Comparison of ENCODE assay signal across 26 mouse cellular contexts in the genomic region with DNA sequence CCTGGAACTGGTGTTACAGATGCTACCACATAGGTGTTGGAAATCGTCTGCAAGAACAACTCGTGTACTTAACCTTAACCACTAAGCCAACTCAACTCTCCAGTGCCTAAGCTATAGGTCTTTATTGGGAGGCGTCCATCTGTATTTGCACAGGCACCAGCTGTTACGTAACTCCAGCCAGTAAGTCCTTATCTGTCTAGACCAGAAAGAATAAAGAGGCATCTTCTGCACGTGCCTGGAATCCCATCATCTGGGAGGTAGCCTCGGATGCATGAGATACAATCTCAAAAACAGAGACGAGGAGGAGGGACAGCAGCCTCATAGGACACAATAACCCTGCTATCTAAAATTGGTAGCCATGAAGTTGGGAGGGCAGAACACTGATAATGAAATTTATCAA. TPM values are rescaled to one million over a fixed set of nuclear protein-coding genes. Genes with fewer than 3 reads are reported as not detected.
DNase-seq lines count a peak whose midpoint lies in the region; ATAC-seq and TF ChIP-seq lines count a peak whose summit lies in the region.
"Had no signal": no experiment of that assay in that cellular context is flagged by ENCODE, and none has a peak within 500 bp of the region (broad histone marks: within the 10 kb centered on the region; RNA-seq: fewer than 3 reads in every experiment).

No protein-coding gene starts in this region.

- no peak overlapping the region for H3K9ac ChIP-seq in heart, embryonic 11.5 days (ENCODE audit: low read depth, low read length)
- H3K9ac ChIP-seq in liver, embryonic 14.5 days (replicated peaks), result peak overlapping the region; percentile 9
- H3K9ac ChIP-seq: embryonic facial prominence, embryonic 12.5 days; hindbrain, embryonic 14.5 days; intestine, embryonic 15.5 days had no signal

- H3K9me3 ChIP-seq in heart, embryonic 11.5 days (replicated peaks; ENCODE audit: control insufficient read depth, low read length), result no peaks in the 10 kb centered on the region
- H3K9me3 ChIP-seq in liver, embryonic 14.5 days (ENCODE audit: control insufficient read depth, low read length), result no peaks in the 10 kb centered on the region
- H3K9me3 ChIP-seq: embryonic facial prominence, embryonic 12.5 days; heart, embryonic 10.5 days; intestine, embryonic 15.5 days; limb, embryonic 10.5 days had no signal

- DNase-seq in heart, postnatal 14 days, result no peak
- DNase-seq in liver, embryonic 14.5 days (ENCODE audit: low read depth in 3 of 3, low spot score in 3 of 3), result peak; percentile 52 to 70 (median 61)
- DNase-seq in yolk sac, embryonic 10.5 days (ENCODE audit: low spot score), result peak; percentile 40
- no peak for DNase-seq in embryo, embryonic 10.5 days (ENCODE audit: low spot score)
- DNase-seq in layer of hippocampus, adult 18-20 months (ENCODE audit: low spot score in 2 of 2), result no peak
- no peak for DNase-seq in urinary bladder, postnatal 36 days (ENCODE audit: low spot score in 2 of 2)
- DNase-seq: adrenal gland, postnatal 25 days; cerebellum, adult 9-10 months; kidney, postnatal 36 days; layer of hippocampus, adult 9-11 months; lung, adult 2 months; lung, postnatal 36 days; midbrain, embryonic 14.5 days; spleen, adult 18-20 months; thymus, adult 2 months had no signal

- peak; percentile 42; the same call in 1 of the 2 replicates for ATAC-seq in heart, embryonic 11.5 days (replicated peaks; ENCODE audit: insufficient number of reproducible peaks, low FRiP score, low TSS enrichment)
- ATAC-seq in common myeloid progenitor, adult 5-6 weeks (replicated peaks; ENCODE audit: low read depth, poor library complexity, severe bottlenecking), result peak; percentile 54; the same call in 1 of the 2 replicates
- peak; percentile 87 for ATAC-seq in liver, embryonic 14.5 days (ENCODE audit: insufficient read depth)
- ATAC-seq: CD4-positive, CD25-positive, alpha-beta regulatory T cell, adult 4 months; forebrain, embryonic 16.5 days; intestine, embryonic 15.5 days had no signal

- H3K27me3 ChIP-seq in heart, embryonic 11.5 days (ENCODE audit: control insufficient read depth, insufficient read depth, low read length), result no peaks in the 10 kb centered on the region
- no peaks in the 10 kb centered on the region for H3K27me3 ChIP-seq in liver, embryonic 14.5 days (ENCODE audit: control insufficient read depth, insufficient read depth, low read length)
- H3K27me3 ChIP-seq: embryonic facial prominence, embryonic 12.5 days; intestine, embryonic 15.5 days had no signal

- intact Hi-C loops in heart, postnatal 14 days (cut with DNase I), result no loop called here

- WGBS in heart, embryonic 11.5 days (ENCODE audit: insufficient replicate concordance), result 68% methylated on average over 7 of the region's 7 CpGs
- WGBS in liver, embryonic 14.5 days (ENCODE audit: insufficient replicate concordance), result 13% methylated on average over 7 of the region's 7 CpGs

- peak; percentile 82 for TF ChIP-seq EP300 in liver, embryonic 14.5 days (IDR thresholded peaks at IDR 0.05; ENCODE audit: low read depth)

- no peak overlapping the region for H3K4me3 ChIP-seq in heart, embryonic 11.5 days (ENCODE audit: low read depth, low read length)
- H3K4me3 ChIP-seq in liver, embryonic 14.5 days (ENCODE audit: insufficient read depth in 1 of 2, low read depth in 2 of 2, low read length in 2 of 2), result no peak overlapping the region
- H3K4me3 ChIP-seq: embryonic facial prominence, embryonic 12.5 days; heart, embryonic 10.5 days; intestine, embryonic 15.5 days; left cerebral cortex, adult 2 months; limb, embryonic 10.5 days; myocyte had no signal

- peaks cover 44% of the 10 kb centered on the region for H3K36me3 ChIP-seq in heart, embryonic 11.5 days (ENCODE audit: control insufficient read depth, insufficient read depth, low read length)
- H3K36me3 ChIP-seq in liver, embryonic 14.5 days (replicated peaks; ENCODE audit: control insufficient read depth, insufficient read depth, low read depth), result peaks cover 85% of the 10 kb centered on the region

- no peak overlapping the region for H3K4me2 ChIP-seq in heart, embryonic 11.5 days
- H3K4me2 ChIP-seq in liver, embryonic 14.5 days (ENCODE audit: low read depth), result peak overlapping the region; percentile 26
- H3K4me2 ChIP-seq: embryonic facial prominence, embryonic 12.5 days; hindbrain, embryonic 14.5 days; intestine, embryonic 15.5 days had no signal

- no peak for TF ChIP-seq CTCF in liver, embryonic 14.5 days (IDR thresholded peaks at IDR 0.05; ENCODE audit: low read depth)

- no peak overlapping the region for H3K27ac ChIP-seq in heart, embryonic 11.5 days (ENCODE audit: low read depth, low read length)
- H3K27ac ChIP-seq in liver, embryonic 14.5 days, result peak overlapping the region; percentile 63
- H3K27ac ChIP-seq: embryonic facial prominence, embryonic 12.5 days; heart, embryonic 10.5 days; hindbrain, embryonic 14.5 days; intestine, embryonic 15.5 days; left cerebral cortex, adult 2 months; limb, embryonic 10.5 days had no signal

- H3K4me1 ChIP-seq in heart, embryonic 11.5 days (ENCODE audit: control insufficient read depth, insufficient read depth, low read length), result no peaks in the 10 kb centered on the region
- H3K4me1 ChIP-seq in liver, embryonic 14.5 days (replicated peaks; ENCODE audit: control insufficient read depth in 2 of 2, insufficient read depth in 2 of 2, low read length in 1 of 2), result peaks cover 18 to 28% of the 10 kb centered on the region in 2 experiments
- H3K4me1 ChIP-seq: embryonic facial prominence, embryonic 12.5 days; heart, embryonic 10.5 days; intestine, embryonic 15.5 days; limb, embryonic 10.5 days had no signal

RNA-seq across cellular contexts. Expression of gene Rad54l, which starts 22.5 kb away (rescaled TPM):
- 24.3 and 29.1 TPM in 2 replicates for polyA plus RNA-seq in heart, embryonic 11.5 days (2014; fragmentation: Nextera tagmentation; extraction: Ambion mirVana)
- total RNA-seq in heart, postnatal 14 days (2021), result 1 to 10 TPM in 1 of 2 experiments, under 1 TPM in 1; 0.81 to 1.5 TPM
- 24.1 and 28.7 TPM in 2 replicates for total RNA-seq in common myeloid progenitor, adult 5-6 weeks (2017)
- polyA plus RNA-seq in liver, embryonic 14.5 days (2012; rRNA removed), result 12.6 and 15.6 TPM in 2 replicates
- polyA plus RNA-seq in liver, embryonic 14.5 days (2014; fragmentation: Nextera tagmentation; extraction: Ambion mirVana), result 24.4 and 26.0 TPM in 2 replicates
- total RNA-seq in layer of hippocampus, adult 18-20 months (2021), result under 1 TPM; 0.33 to 0.35 TPM

RNA-seq across cellular contexts. Expression of gene Pomgnt1, which starts 22.7 kb away (rescaled TPM):
- polyA plus RNA-seq in heart, embryonic 11.5 days (2014; fragmentation: Nextera tagmentation; extraction: Ambion mirVana), result 57.9 and 62.2 TPM in 2 replicates
- total RNA-seq in heart, postnatal 14 days (2021), result 10 to 100 TPM; 69.3 to 74.1 TPM
- 14.2 and 15.9 TPM in 2 replicates for total RNA-seq in common myeloid progenitor, adult 5-6 weeks (2017)
- polyA plus RNA-seq in liver, embryonic 14.5 days (2012; rRNA removed), result 7.5 and 8.8 TPM in 2 replicates
- polyA plus RNA-seq in liver, embryonic 14.5 days (2014; fragmentation: Nextera tagmentation; extraction: Ambion mirVana), result 10.3 and 10.7 TPM in 2 replicates
- total RNA-seq in layer of hippocampus, adult 18-20 months (2021), result 10 to 100 TPM; 67.5 to 68.1 TPM

RNA-seq across cellular contexts. Expression of gene Lrrc41, which starts 25.9 kb away (rescaled TPM):
- 61.0 and 61.3 TPM in 2 replicates for polyA plus RNA-seq in heart, embryonic 11.5 days (2014; fragmentation: Nextera tagmentation; extraction: Ambion mirVana)
- total RNA-seq in heart, postnatal 14 days (2021), result 10 to 100 TPM; 30.7 to 31.5 TPM
- 14.4 and 22.4 TPM in 2 replicates for total RNA-seq in common myeloid progenitor, adult 5-6 weeks (2017)
- polyA plus RNA-seq in liver, embryonic 14.5 days (2012; rRNA removed), result 13.4 and 14.5 TPM in 2 replicates
- polyA plus RNA-seq in liver, embryonic 14.5 days (2014; fragmentation: Nextera tagmentation; extraction: Ambion mirVana), result 24.1 and 27.0 TPM in 2 replicates
- total RNA-seq in layer of hippocampus, adult 18-20 months (2021), result 10 to 100 TPM; 46.2 to 50.1 TPM

RNA-seq across cellular contexts. Expression of gene Uqcrh, which starts 26.1 kb away (rescaled TPM):
- 941 and 954 TPM in 2 replicates for polyA plus RNA-seq in heart, embryonic 11.5 days (2014; fragmentation: Nextera tagmentation; extraction: Ambion mirVana)
- 1,000 to 10,000 TPM; 1,830 to 1,899 TPM for total RNA-seq in heart, postnatal 14 days (2021)
- total RNA-seq in common myeloid progenitor, adult 5-6 weeks (2017), result 353 and 354 TPM in 2 replicates
- polyA plus RNA-seq in liver, embryonic 14.5 days (2012; rRNA removed), result 181 and 298 TPM in 2 replicates
- polyA plus RNA-seq in liver, embryonic 14.5 days (2014; fragmentation: Nextera tagmentation; extraction: Ambion mirVana), result 426 and 440 TPM in 2 replicates
- total RNA-seq in layer of hippocampus, adult 18-20 months (2021), result 100 to 1,000 TPM; 395 to 403 TPM

RNA-seq across cellular contexts. Expression of gene Nsun4, which starts 47.3 kb away (rescaled TPM):
- 25.9 and 27.8 TPM in 2 replicates for polyA plus RNA-seq in heart, embryonic 11.5 days (2014; fragmentation: Nextera tagmentation; extraction: Ambion mirVana)
- 10 to 100 TPM; 24.4 to 25.6 TPM for total RNA-seq in heart, postnatal 14 days (2021)
- 8.7 and 16.4 TPM in 2 replicates for total RNA-seq in common myeloid progenitor, adult 5-6 weeks (2017)
- 3.7 and 4.4 TPM in 2 replicates for polyA plus RNA-seq in liver, embryonic 14.5 days (2012; rRNA removed)
- 7.0 and 8.6 TPM in 2 replicates for polyA plus RNA-seq in liver, embryonic 14.5 days (2014; fragmentation: Nextera tagmentation; extraction: Ambion mirVana)
- 1 to 10 TPM; 9.6 TPM for total RNA-seq in layer of hippocampus, adult 18-20 months (2021)

Comparison
In these comparisons a context has a peak if more than half of its experiments do, and no peak if none do; other contexts are left out.
1. DNase-seq: peak in liver, embryonic 14.5 days (3 of 3) and yolk sac, embryonic 10.5 days (single experiment); none in heart, postnatal 14 days (0 of 2), embryo, embryonic 10.5 days (single experiment), layer of hippocampus, adult 18-20 months (0 of 2) and urinary bladder, postnatal 36 days (0 of 2).
2. Peak in every context shown above with its lines, with median percentiles within 50 percentile points of each other: ATAC-seq.